Mouse (Mus musculus) CH12.LX (cell line): ENCODE data around the gene Dgkg.

Source experiments
- CHD1 ChIP-seq: IDR thresholded peaks from 2 replicates; pipeline ENCODE4 v1.6.1; 2012; ENCODE audit warnings: low read depth, low read length, improper control_type of control experiment, inconsistent platforms
- CHD2 ChIP-seq: IDR thresholded peaks from 2 replicates; pipeline ENCODE4 v1.6.1; 2011; ENCODE audit warnings: low read length, improper control_type of control experiment
- CTCF ChIP-seq, 2 experiments: IDR thresholded peaks in 1 of 2; conservative IDR thresholded peaks in 1 of 2; 2 replicates each; pipeline ENCODE4 v1.5.1; 2011 to 2012; ENCODE audit warnings: low read depth in 2 of 2, low read length in 2 of 2, improper control_type of control experiment in 1 of 2, inconsistent platforms in 1 of 2, mild to moderate bottlenecking in 1 of 2, moderate library complexity in 1 of 2
- EP300 ChIP-seq: IDR thresholded peaks from 2 replicates; pipeline ENCODE4 v1.6.1; 2011; ENCODE audit warnings: low read length, improper control_type of control experiment
- JUN ChIP-seq: IDR thresholded peaks from 2 replicates; pipeline ENCODE4 v1.6.1; 2011; ENCODE audit warnings: low read depth, mild to moderate bottlenecking, low read length, improper control_type of control experiment, moderate library complexity; ENCODE audit not compliant: insufficient read depth
- MAX ChIP-seq: IDR thresholded peaks from 2 replicates; pipeline ENCODE4 v1.6.1; 2011; ENCODE audit warnings: low read length, improper control_type of control experiment
- MEF2A ChIP-seq: IDR thresholded peaks from 2 replicates; pipeline ENCODE4 v1.6.1; 2014; ENCODE audit warnings: low read depth, mild to moderate bottlenecking, inconsistent platforms, low read length, improper control_type of control experiment, borderline replicate concordance
- MXI1 ChIP-seq: IDR thresholded peaks from 2 replicates; pipeline ENCODE4 v1.6.1; 2011; ENCODE audit warnings: mild to moderate bottlenecking, low read depth, low read length, improper control_type of control experiment
- POLR2A ChIP-seq: IDR thresholded peaks from 2 replicates; pipeline ENCODE4 v1.6.1; 2011; ENCODE audit warnings: low read depth, mild to moderate bottlenecking, improper control_type of control experiment, low read length
- RCOR1 ChIP-seq: conservative IDR thresholded peaks from 2 replicates; pipeline ENCODE4 v1.6.1; 2012; ENCODE audit warnings: low read depth, mild to moderate bottlenecking, inconsistent platforms, low read length, improper control_type of control experiment
- UBTF ChIP-seq: IDR thresholded peaks from 2 replicates; pipeline ENCODE4 v1.6.1; 2012; ENCODE audit warnings: low read depth, mild to moderate bottlenecking, inconsistent platforms, low read length, improper control_type of control experiment, moderate library complexity
- ZKSCAN1 ChIP-seq: IDR thresholded peaks from 2 replicates; pipeline ENCODE4 v1.6.1; 2012; ENCODE audit warnings: low read depth, inconsistent platforms, low read length, improper control_type of control experiment, borderline replicate concordance
- ZMIZ1 ChIP-seq: IDR thresholded peaks from 2 replicates; pipeline ENCODE4 v1.6.1; 2012; ENCODE audit warnings: low read depth, mild to moderate bottlenecking, inconsistent platforms, low read length, improper control_type of control experiment

DNA sequence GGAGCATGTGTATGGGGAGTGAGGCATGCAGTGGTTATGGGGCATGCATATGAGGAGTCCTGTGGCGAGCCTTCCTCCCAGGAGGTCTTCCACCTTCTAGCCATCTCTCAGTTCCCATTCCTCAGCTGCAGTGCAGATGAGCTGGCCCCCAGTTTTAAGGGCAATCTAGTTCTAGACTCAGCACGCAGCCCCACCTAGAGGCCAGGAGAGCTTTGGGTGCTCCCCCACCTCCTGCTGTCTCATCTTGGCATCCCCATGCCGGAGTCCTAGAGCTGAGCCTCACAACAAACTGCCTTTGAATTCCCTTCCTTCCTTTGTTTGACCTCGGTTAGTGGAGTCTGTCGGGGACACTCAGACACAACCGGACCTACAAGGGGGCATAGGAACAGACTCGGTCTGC lies 82.9 kb downstream of the Dgkg start:
- TF ChIP-seq POLR2A (no peak), ZMIZ1 (no peak), UBTF (no peak), CTCF (conservative IDR thresholded peaks at IDR 0.05 in 1 of 2, IDR thresholded peaks at IDR 0.05 in 1 of 2; ENCODE audit: low read depth in 2 of 2, low read length in 2 of 2) (peak in 1 of 2 experiments; percentile 34; a peak in 2 of 4 replicates), MAX (no peak), CHD2 (no peak), RCOR1 (no peak), JUN (no peak), ZKSCAN1 (no peak), EP300 (no peak), CHD1 (no peak), MEF2A (no peak), MXI1 (no peak)
